Mouse (Mus musculus): Measurements from ENCODE around the gene Tph2.

DNA sequence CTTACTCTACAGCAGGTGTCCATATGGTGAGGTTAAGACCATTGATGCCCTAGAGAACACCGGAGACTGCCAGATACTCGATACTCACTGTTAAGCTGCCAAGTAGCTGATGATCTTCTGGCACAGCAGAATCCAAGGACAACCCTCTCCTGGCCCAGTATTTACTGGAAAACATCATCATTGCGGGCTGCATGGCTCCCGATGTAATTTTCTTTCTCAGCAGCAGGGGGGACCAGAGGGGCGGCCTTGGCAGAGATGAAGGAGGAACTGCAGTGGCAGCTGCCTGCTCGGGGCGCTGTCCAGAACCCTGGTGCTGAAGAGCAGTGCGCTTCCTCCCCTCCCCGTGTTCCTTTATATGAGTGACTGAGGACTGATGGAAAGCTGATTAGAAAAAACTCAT lies at the start of gene Tph2:
- TF ChIP-seq EP300 (IDR thresholded peaks at IDR 0.05; ENCODE audit: low read depth) (no peak), CTCF (IDR thresholded peaks at IDR 0.05; ENCODE audit: low read depth) (peak; percentile 72)

Measured in liver, embryonic 14.5 days (tissue).